Mouse (Mus musculus) neural tube, embryonic 14.5 days (tissue): Measurements from ENCODE around the gene Dner. TPM values are rescaled to one million over a fixed set of nuclear protein-coding genes. Genes with fewer than 3 reads are reported as not detected.

Source experiments
- ATAC-seq: fragments of 200-750 bp; cut with Nextera tagmentation; 2 replicates; pipeline ENCODE4 v1.8.0; 2017; ENCODE audit warnings: low read depth, mild to moderate bottlenecking, moderate TSS enrichment, moderate library complexity
- H3K27ac ChIP-seq: fragments of 300-500 bp; sonication (generic); 2 replicates; pipeline ENCODE4 v1.5.1; 2014; ENCODE audit warnings: low read depth, mild to moderate bottlenecking, control low read depth, low read length, moderate library complexity, mixed read lengths
- H3K27me3 ChIP-seq: fragments of 300-500 bp; sonication (generic); 2 replicates; pipeline ENCODE4 v1.6.1; 2014; ENCODE audit warnings: low read length; ENCODE audit not compliant: control insufficient read depth, insufficient read depth
- H3K36me3 ChIP-seq: fragments of 300-500 bp; sonication (generic); 2 replicates; pipeline ENCODE4 v1.6.1; 2014; ENCODE audit warnings: low read length, mixed read lengths; ENCODE audit not compliant: control insufficient read depth, insufficient read depth
- H3K4me1 ChIP-seq: fragments of 300-500 bp; sonication (generic); 2 replicates; pipeline ENCODE4 v1.6.1; 2014; ENCODE audit warnings: low read length; ENCODE audit not compliant: control insufficient read depth, insufficient read depth
- H3K4me2 ChIP-seq: fragments of 300-500 bp; sonication (generic); 2 replicates; pipeline ENCODE4 v1.6.1; 2014; ENCODE audit warnings: mild to moderate bottlenecking, low read depth, low read length, control low read depth
- H3K4me3 ChIP-seq: fragments of 300-500 bp; sonication (generic); 2 replicates; pipeline ENCODE4 v1.5.1; 2014; ENCODE audit warnings: low read depth, low read length, control low read depth, mixed read lengths
- H3K9ac ChIP-seq: fragments of 300-500 bp; sonication (generic); replicated peaks from 2 replicates; pipeline ENCODE4 v1.6.1; 2014; ENCODE audit warnings: low read depth, mild to moderate bottlenecking, control low read depth, low read length, mixed read lengths
- H3K9me3 ChIP-seq: fragments of 300-500 bp; sonication (generic); 2 replicates; pipeline ENCODE4 v1.6.1; 2016; ENCODE audit warnings: low read length; ENCODE audit not compliant: control insufficient read depth
- WGBS: fragments of 180-500 bp; shearing (Covaris S2); extraction: QIAGEN DNeasy Blood & Tissue Kit; methylation state at CpG from one replicate; pipeline ENCODE4 v1.1.7; 2014; 5-methylcytosine and 5-hydroxymethylcytosine counted together
- polyA plus RNA-seq: library from polyadenylated mRNA; unstranded; fragments of >200 nt; fragmentation: Nextera tagmentation; extraction: Ambion mirVana; gene quantifications from 2 replicates; pipeline ENCODE4 v1.2.1, GENCODE M21; 2014

Dner gene
- polyA plus RNA-seq, 1 experiment from 2014 or later: 342 TPM

DNA sequence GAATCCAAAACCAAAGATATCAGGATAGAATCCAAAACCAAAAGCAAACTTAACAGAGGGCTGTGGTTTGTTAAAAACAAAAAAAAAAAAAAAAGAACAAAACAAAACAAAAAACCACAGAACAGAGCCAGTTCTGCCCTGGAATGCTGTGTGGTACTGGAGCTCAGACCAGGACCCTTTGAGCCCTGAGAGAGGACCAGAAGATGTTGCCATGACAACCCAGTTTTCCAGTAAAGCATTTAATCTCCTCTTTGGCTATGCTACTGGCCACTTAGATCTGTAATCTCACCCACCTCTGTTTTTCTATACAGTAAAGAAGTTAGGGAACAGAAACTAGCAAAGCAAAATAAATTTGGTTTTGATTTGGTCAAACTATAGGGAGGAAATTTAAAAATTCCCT, 79.9 kb downstream of the Dner start:
- no peak overlapping the region for H3K4me3 ChIP-seq
- H3K9me3 ChIP-seq: no peaks in the 10 kb centered on the region
- H3K9ac ChIP-seq: no peak overlapping the region
- H3K27ac ChIP-seq: no peak overlapping the region
- no peak overlapping the region for H3K4me2 ChIP-seq
- no peaks in the 10 kb centered on the region for H3K36me3 ChIP-seq
- peaks cover 33% of the 10 kb centered on the region for H3K4me1 ChIP-seq
- ATAC-seq: no peak
- no peaks in the 10 kb centered on the region for H3K27me3 ChIP-seq

DNA sequence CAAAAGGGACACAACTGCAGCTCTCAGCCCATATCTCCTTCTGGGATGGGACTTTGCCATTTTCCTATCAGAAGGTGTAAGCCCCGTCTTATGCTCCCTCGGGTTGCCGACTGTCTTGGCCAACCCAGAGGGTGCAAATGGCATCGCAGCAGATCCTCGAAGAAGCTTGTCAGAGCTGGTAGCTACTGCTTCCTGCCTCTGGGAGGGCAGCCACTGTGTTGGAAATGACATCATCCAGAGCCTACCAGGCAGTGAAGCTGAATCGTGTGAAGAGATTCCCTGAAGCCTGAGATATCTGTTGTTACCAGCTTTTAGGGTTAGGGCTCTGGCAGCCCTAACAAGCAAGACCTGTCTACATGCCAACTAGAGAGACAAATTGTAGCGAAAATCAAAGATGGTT, 81.4 kb downstream of the Dner start:
- no peak overlapping the region for H3K27ac ChIP-seq
- no peak overlapping the region for H3K4me3 ChIP-seq
- no peak overlapping the region for H3K9ac ChIP-seq
- ATAC-seq: peak; percentile 16; the same call in 1 of the 2 replicates
- no peaks in the 10 kb centered on the region for H3K9me3 ChIP-seq
- WGBS: 85% methylated on average over 7 of the region's 7 CpGs
- peaks cover 29% of the 10 kb centered on the region for H3K4me1 ChIP-seq
- no peaks in the 10 kb centered on the region for H3K36me3 ChIP-seq
- H3K4me2 ChIP-seq: no peak overlapping the region
- no peaks in the 10 kb centered on the region for H3K27me3 ChIP-seq

DNA sequence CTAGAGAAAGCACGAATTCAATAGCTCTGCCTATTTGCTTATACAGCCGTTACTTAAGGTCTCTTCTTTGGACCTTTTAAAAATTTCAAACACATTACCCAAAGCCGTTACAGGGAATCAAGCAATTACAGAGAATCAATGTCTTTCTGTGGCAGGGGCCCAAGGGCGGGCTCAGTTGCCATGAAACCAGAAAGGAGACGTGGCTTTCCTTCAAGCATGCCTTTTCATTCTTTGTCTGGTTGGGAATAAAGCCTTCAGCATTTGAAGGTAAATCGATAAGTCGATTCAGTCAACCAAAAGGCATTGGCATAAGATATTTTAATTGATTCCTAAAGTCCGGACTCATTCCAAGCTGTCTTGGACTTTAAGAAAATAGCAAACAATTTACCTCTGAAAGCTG, 82.9 kb downstream of the Dner start:
- WGBS: 22% methylated on average over 8 of the region's 8 CpGs
- peak overlapping the region; percentile 2; the same call in 1 of the 2 replicates for H3K27ac ChIP-seq
- ATAC-seq: no peak

DNA sequence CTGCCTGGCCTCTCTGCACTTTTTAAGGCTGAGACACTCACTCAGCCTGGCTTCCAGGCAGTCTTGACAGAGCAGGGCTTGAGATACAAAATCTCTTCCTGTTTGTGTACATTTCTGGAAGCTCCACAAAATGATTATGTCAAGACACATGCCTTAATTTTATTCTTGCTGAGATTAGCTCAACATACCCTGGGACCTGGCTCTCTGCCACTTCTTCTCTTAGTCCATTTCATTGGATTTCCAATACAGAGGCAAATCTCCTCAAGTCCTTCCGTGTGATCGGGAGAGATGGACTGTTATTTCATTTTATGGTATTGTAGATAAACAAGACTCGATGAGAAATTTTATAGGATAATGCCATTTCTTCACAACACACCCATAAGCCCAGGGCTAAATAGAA, 84.7 kb downstream of the Dner start:
- peaks cover 13% of the 10 kb centered on the region; the same call in 1 of the 2 replicates for H3K4me1 ChIP-seq
- no peaks in the 10 kb centered on the region for H3K36me3 ChIP-seq
- no peak overlapping the region for H3K27ac ChIP-seq
- H3K9ac ChIP-seq: no peak overlapping the region
- no peaks in the 10 kb centered on the region for H3K27me3 ChIP-seq
- no peak overlapping the region for H3K4me3 ChIP-seq
- no peak for ATAC-seq
- H3K9me3 ChIP-seq: no peaks in the 10 kb centered on the region
- H3K4me2 ChIP-seq: no peak overlapping the region
- 65% methylated on average over 3 of the region's 3 CpGs for WGBS

More for the DNA sequence above, 82.9 kb downstream of the Dner start:
- Histone ChIP-seq H3K27me3 (no peaks in the 10 kb centered on the region), H3K9ac (no peak overlapping the region), H3K4me2 (no peak overlapping the region), H3K9me3 (no peaks in the 10 kb centered on the region), H3K4me3 (no peak overlapping the region), H3K4me1 (peaks cover 20% of the 10 kb centered on the region; the same call in 1 of the 2 replicates), H3K36me3 (no peaks in the 10 kb centered on the region)

DNA sequence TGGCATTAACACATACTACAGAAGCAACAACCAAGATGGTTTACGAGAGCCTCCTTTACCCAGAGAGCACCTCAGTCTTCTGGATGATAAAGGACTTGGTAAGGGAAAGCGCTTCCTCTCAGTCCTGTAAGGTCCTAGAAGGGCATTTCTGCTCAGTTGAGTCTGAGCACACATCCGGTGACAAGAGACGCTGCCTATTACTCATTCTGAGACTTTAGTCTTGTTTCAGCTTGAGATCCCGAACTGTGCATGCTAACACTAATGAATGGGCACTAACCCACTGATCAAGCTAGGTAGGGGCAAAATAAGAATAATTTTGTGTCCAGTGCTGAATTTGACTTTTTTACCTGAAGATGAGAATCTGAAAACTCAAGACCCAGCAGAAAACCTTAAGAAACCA, 97.0 kb downstream of the Dner start:
- Histone ChIP-seq H3K4me1 (0 out of 2 replicates have a peak, but pooled peaks cover 10% of the 10 kb centered on the region), H3K4me3 (no peak overlapping the region), H3K36me3 (no peaks in the 10 kb centered on the region), H3K9me3 (no peaks in the 10 kb centered on the region), H3K27me3 (no peaks in the 10 kb centered on the region), H3K9ac (no peak overlapping the region), H3K27ac (no peak overlapping the region), H3K4me2 (no peak overlapping the region)
- ATAC-seq: no peak
- WGBS: 79% methylated on average over 5 of the region's 5 CpGs

DNA sequence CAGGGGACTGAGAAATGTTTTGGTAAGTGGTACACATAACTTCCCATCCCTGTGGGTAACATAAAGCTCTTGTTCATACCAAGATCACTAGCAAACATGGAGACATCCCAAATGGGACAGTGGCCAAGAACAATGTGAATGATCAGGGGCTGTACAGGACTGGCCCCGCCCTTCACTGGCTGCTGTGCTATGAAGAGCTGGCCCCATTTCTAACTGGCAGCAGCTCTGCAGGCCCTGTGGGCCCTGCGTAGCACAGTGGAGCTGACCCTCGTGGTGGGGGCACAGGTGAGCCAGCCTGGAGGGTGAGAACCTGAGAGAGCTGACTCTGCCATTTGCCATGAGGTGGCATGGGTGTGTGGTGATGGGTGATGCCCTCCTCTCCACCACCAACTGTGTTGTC, 100.0 kb downstream of the Dner start:
- H3K9ac ChIP-seq: no peak overlapping the region
- no peak overlapping the region for H3K4me2 ChIP-seq
- H3K36me3 ChIP-seq: no peaks in the 10 kb centered on the region
- no peaks in the 10 kb centered on the region for H3K9me3 ChIP-seq
- 0 out of 2 replicates have a peak, but pooled peaks cover 13% of the 10 kb centered on the region for H3K4me1 ChIP-seq
- 75% methylated on average over 3 of the region's 3 CpGs for WGBS
- ATAC-seq: no peak
- H3K27ac ChIP-seq: no peak overlapping the region
- H3K27me3 ChIP-seq: no peaks in the 10 kb centered on the region
- no peak overlapping the region for H3K4me3 ChIP-seq

DNA sequence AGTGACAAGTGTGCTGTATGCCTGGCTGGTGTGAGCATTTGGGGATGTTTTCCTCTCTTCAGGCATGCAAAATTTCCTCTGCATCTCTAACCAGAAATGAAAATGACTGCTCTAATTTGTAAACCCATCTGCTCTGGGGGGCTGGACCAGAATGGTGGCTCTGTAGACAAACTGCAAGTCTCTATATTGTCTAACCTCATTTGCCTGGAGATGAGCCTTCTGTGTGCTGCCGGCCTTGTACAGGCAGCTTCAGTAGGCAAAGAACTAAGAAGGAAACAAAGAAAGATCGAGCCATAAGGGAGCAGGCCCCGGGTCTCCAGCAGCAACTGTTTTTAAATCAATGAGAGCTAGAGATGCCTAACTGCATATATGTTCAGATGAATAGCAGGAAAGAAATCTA, 103.6 kb downstream of the Dner start:
- Histone ChIP-seq H3K36me3 (no peaks in the 10 kb centered on the region), H3K4me3 (no peak overlapping the region), H3K27ac (peak overlapping the region; percentile 55; the same call in 1 of the 2 replicates), H3K9ac (no peak overlapping the region), H3K9me3 (no peaks in the 10 kb centered on the region), H3K4me1 (peaks cover 27% of the 10 kb centered on the region), H3K27me3 (no peaks in the 10 kb centered on the region), H3K4me2 (no peak overlapping the region)
- no peak for ATAC-seq
- 54% methylated on average over 3 of the region's 3 CpGs for WGBS

DNA sequence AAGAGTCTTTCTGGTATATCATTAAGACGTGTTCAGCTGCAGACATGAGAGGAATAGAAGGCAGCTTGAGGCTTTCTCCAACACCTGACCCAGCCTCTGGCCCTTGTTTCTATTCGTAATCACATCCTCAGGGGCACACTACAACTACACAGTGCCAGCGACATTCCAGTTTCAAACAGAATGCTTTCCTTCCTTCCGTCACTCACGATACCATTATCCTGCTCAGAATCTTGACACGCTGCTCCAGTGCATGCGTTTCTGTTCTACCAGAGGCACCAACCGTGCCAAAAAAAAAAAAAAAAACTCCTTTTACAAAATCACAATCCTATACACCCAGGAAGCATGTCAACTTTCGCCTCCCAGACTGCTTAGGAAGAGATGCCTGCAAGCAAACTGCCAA, 105.5 kb downstream of the Dner start:
- no peak for ATAC-seq
- H3K4me1 ChIP-seq: peaks cover 32% of the 10 kb centered on the region
- H3K9ac ChIP-seq: no peak overlapping the region
- H3K36me3 ChIP-seq: no peaks in the 10 kb centered on the region
- no peak overlapping the region for H3K4me2 ChIP-seq
- no peaks in the 10 kb centered on the region for H3K27me3 ChIP-seq
- H3K9me3 ChIP-seq: no peaks in the 10 kb centered on the region
- no peak overlapping the region for H3K27ac ChIP-seq
- no peak overlapping the region for H3K4me3 ChIP-seq
- 69% methylated on average over 9 of the region's 9 CpGs for WGBS

GRCm38 (mm10) chr1:84585434-84585833, 110.6 kb downstream of the Dner start:
- WGBS: 8% methylated on average over 6 of the region's 6 CpGs
- no peaks in the 10 kb centered on the region for H3K36me3 ChIP-seq
- H3K4me1 ChIP-seq: peaks cover 35% of the 10 kb centered on the region
- ATAC-seq: peak; percentile 72
- H3K27me3 ChIP-seq: no peaks in the 10 kb centered on the region
- peak overlapping the region; percentile 17; the same call in 1 of the 2 replicates for H3K4me2 ChIP-seq
- H3K27ac ChIP-seq: peak overlapping the region; percentile 65; the same call in 1 of the 2 replicates
- no peaks in the 10 kb centered on the region for H3K9me3 ChIP-seq
- H3K9ac ChIP-seq: no peak overlapping the region
- no peak overlapping the region for H3K4me3 ChIP-seq
